Mouse (Mus musculus): ENCODE measurements at regions not wholly inside any gene's neighbourhood (a gene's known extent, or its start where the extent isn't known, plus 50 kb on each side); places are given as distances from the start of the nearest gene placed in this dataset.

GRCm38 (mm10) chr14:15524245-15525033, 85.7 kb upstream of the Lrrc3b start:
- Histone ChIP-seq H3K27me3 (ENCODE audit: insufficient read depth, low read length) (no peaks in the 10 kb centered on the region), H3K4me2 (ENCODE audit: low read length) (no peak overlapping the region), H3K4me1 (replicated peaks; ENCODE audit: insufficient read depth, low read length) (no peaks in the 10 kb centered on the region), H3K9me3 (replicated peaks; ENCODE audit: low read length) (no peaks in the 10 kb centered on the region), H3K9ac (ENCODE audit: low read depth, low read length) (no peak overlapping the region), H3K4me3 (replicated peaks; ENCODE audit: low read depth, low read length) (no peak overlapping the region), H3K36me3 (ENCODE audit: insufficient read depth, low read length) (no peaks in the 10 kb centered on the region), H3K27ac (no peak overlapping the region)
- no peak for TF ChIP-seq CTCF (IDR thresholded peaks at IDR 0.05; ENCODE audit: low read depth)
- DNase-seq (ENCODE audit: low spot score): peak; percentile 38
- no peak; the same call in 1 of the 2 replicates for ATAC-seq (replicated peaks; ENCODE audit: low FRiP score, low read depth)

GRCm38 (mm10) chr14:15500600-15500999, 61.8 kb upstream of the Lrrc3b start:
- Histone ChIP-seq H3K9me3 (replicated peaks; ENCODE audit: low read length) (no peaks in the 10 kb centered on the region), H3K4me2 (ENCODE audit: low read length) (no peak overlapping the region), H3K4me3 (replicated peaks; ENCODE audit: low read depth, low read length) (no peak overlapping the region), H3K4me1 (replicated peaks; ENCODE audit: insufficient read depth, low read length) (no peaks in the 10 kb centered on the region), H3K36me3 (ENCODE audit: insufficient read depth, low read length) (no peaks in the 10 kb centered on the region), H3K9ac (ENCODE audit: low read depth, low read length) (no peak overlapping the region), H3K27ac (no peak overlapping the region), H3K27me3 (ENCODE audit: insufficient read depth, low read length) (no peaks in the 10 kb centered on the region)
- ATAC-seq (replicated peaks; ENCODE audit: low FRiP score, low read depth) (no peak), DNase-seq (ENCODE audit: low spot score) (no peak)
- 86% methylated on average over 2 of the region's 2 CpGs for WGBS
- TF ChIP-seq CTCF (IDR thresholded peaks at IDR 0.05; ENCODE audit: low read depth): no peak
